Mouse (Mus musculus) hindbrain, embryonic 11.5 days (tissue): ENCODE results near the gene Ceacam18. TPM values are rescaled to one million over a fixed set of nuclear protein-coding genes. Genes with fewer than 3 reads are reported as not detected.

Experiments used
- ATAC-seq: fragments of 200-750 bp; cut with Nextera tagmentation; 2 replicates; pipeline ENCODE4 v1.8.0; 2017; ENCODE audit warnings: mild to moderate bottlenecking, moderate TSS enrichment, moderate library complexity; ENCODE audit not compliant: low FRiP score
- DNase-seq: peaks from one replicate; pipeline ENCODE4 v3.0.0-alpha.2; 2015; ENCODE audit warnings: low spot score
- H3K27ac ChIP-seq: fragments of 300-500 bp; sonication (generic); 2 replicates; pipeline ENCODE4 v1.5.1; 2014; ENCODE audit warnings: mild to moderate bottlenecking, low read depth, low read length
- H3K27me3 ChIP-seq: fragments of 300-500 bp; sonication (generic); 2 replicates; pipeline ENCODE4 v1.6.1; 2014; ENCODE audit warnings: mild to moderate bottlenecking, low read length, moderate library complexity, mixed read lengths; ENCODE audit not compliant: control insufficient read depth, insufficient read depth
- H3K36me3 ChIP-seq: fragments of 300-500 bp; sonication (generic); 2 replicates; pipeline ENCODE4 v1.6.1; 2014; ENCODE audit warnings: mild to moderate bottlenecking, low read length, moderate library complexity, mixed read lengths; ENCODE audit not compliant: control insufficient read depth, insufficient read depth
- H3K4me1 ChIP-seq: fragments of 300-500 bp; sonication (generic); replicated peaks from 2 replicates; pipeline ENCODE4 v1.6.1; 2014; ENCODE audit warnings: low read length, mixed read lengths; ENCODE audit not compliant: control insufficient read depth, insufficient read depth
- H3K4me2 ChIP-seq: fragments of 300-500 bp; sonication (generic); replicated peaks from 2 replicates; pipeline ENCODE4 v1.6.1; 2014; ENCODE audit warnings: mild to moderate bottlenecking, low read depth, low read length
- H3K4me3 ChIP-seq: fragments of 300-500 bp; sonication (generic); 2 replicates; pipeline ENCODE4 v1.5.1; 2014; ENCODE audit warnings: low read depth, low read length
- H3K9ac ChIP-seq: fragments of 300-500 bp; sonication (generic); 2 replicates; pipeline ENCODE4 v1.6.1; 2014; ENCODE audit warnings: low read depth, low read length
- H3K9me3 ChIP-seq: fragments of 300-500 bp; sonication (generic); 2 replicates; pipeline ENCODE4 v1.6.1; 2016; ENCODE audit warnings: low read length; ENCODE audit not compliant: control insufficient read depth
- WGBS: fragments of 180-500 bp; shearing (Covaris S2); extraction: QIAGEN DNeasy Blood & Tissue Kit; methylation state at CpG from one replicate; pipeline ENCODE4 v1.1.7; 2014; 5-methylcytosine and 5-hydroxymethylcytosine counted together
- polyA plus RNA-seq: library from polyadenylated mRNA; unstranded; fragments of >200 nt; fragmentation: Nextera tagmentation; extraction: Ambion mirVana; gene quantifications from 2 replicates; pipeline ENCODE4 v1.2.1, GENCODE M21; 2014

Ceacam18 gene
- polyA plus RNA-seq: not detected in 2 replicates

- Histone ChIP-seq H3K9ac (no peak within 1 kb of the TSS), H3K4me2 (no peak within 1 kb of the TSS), H3K4me1 (no peaks in the 10 kb centered on the region), H3K36me3 (no peaks in the 10 kb centered on the region), H3K9me3 (no peaks in the 10 kb centered on the region), H3K4me3 (no peak within 1 kb of the TSS), H3K27ac (no peak within 1 kb of the TSS), H3K27me3 (no peaks in the 10 kb centered on the region)
- ATAC-seq: no peak
- DNase-seq: no peak
- WGBS: 79% methylated on average over 6 of the region's 6 CpGs
Measured at GRCm38 (mm10) chr7:43634500-43634899, at the start of gene Ceacam18. Gene Ceacam18 (plus strand): TSS chr7:43634707.

DNA sequence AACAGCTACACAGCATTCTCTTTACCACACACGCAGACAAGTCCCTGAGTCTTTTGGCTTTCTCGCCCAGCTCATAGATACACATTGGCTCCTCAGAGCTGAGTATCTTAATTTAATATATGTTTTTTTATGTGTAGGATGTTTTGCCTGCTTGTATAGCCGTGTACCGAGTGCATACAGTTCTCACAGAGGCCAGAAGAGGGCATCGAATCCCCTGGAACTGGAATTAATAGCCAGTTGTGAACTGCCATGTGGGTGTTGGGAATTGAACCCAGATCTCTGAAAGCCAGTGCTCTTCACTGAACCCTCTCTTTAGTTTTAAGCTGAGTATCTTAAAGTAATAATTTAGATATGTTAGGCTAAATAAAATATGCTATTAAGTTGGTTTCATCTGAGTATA lies 49.7 kb upstream of the Ceacam18 start:
- H3K9ac ChIP-seq: no peak overlapping the region
- DNase-seq (no peak), ATAC-seq (no peak)
- 92% methylated on average over 5 of the region's 5 CpGs for WGBS
- H3K27ac ChIP-seq: no peak overlapping the region
- H3K27me3 ChIP-seq: no peaks in the 10 kb centered on the region
- peaks cover 11% of the 10 kb centered on the region for H3K36me3 ChIP-seq
- H3K4me2 ChIP-seq: no peak overlapping the region
- H3K4me1 ChIP-seq: peaks cover 4% of the 10 kb centered on the region; the same call in 1 of the 2 replicates
- no peak overlapping the region for H3K4me3 ChIP-seq
- H3K9me3 ChIP-seq: no peaks in the 10 kb centered on the region

- Histone ChIP-seq H3K9ac (no peak overlapping the region), H3K4me1 (no peaks in the 10 kb centered on the region), H3K27ac (no peak overlapping the region), H3K27me3 (no peaks in the 10 kb centered on the region), H3K4me2 (no peak overlapping the region), H3K9me3 (no peaks in the 10 kb centered on the region), H3K4me3 (no peak overlapping the region), H3K36me3 (no peaks in the 10 kb centered on the region)
- 48% methylated on average over 5 of the region's 5 CpGs for WGBS
- ATAC-seq (no peak), DNase-seq (no peak)
Measured at GRCm38 (mm10) chr7:43601884-43602283, 32.6 kb upstream of the Ceacam18 start.

- H3K4me3 ChIP-seq: peak within 1 kb of the TSS; percentile 39
Measured at GRCm38 (mm10) chr7:43606896-43607742, 27.4 kb upstream of the Ceacam18 start, which contains the start of gene Zfp819. Gene Zfp819 (plus strand): TSS chr7:43607169.

GRCm38 (mm10) chr7:43607743-43608287 lies 26.7 kb upstream of the Ceacam18 start:
- peak overlapping the region; percentile 39; the same call in 1 of the 2 replicates for H3K4me3 ChIP-seq
- H3K9me3 ChIP-seq: no peaks in the 10 kb centered on the region
- no peak overlapping the region for H3K9ac ChIP-seq
- 48% methylated on average over 5 of the region's 5 CpGs for WGBS
- H3K36me3 ChIP-seq: no peaks in the 10 kb centered on the region
- H3K4me1 ChIP-seq: no peaks in the 10 kb centered on the region
- no peaks in the 10 kb centered on the region for H3K27me3 ChIP-seq
- H3K27ac ChIP-seq: no peak overlapping the region
- DNase-seq: no peak
- no peak overlapping the region for H3K4me2 ChIP-seq
- 0 out of 2 replicates have a peak, but pooled peaks have one; percentile 32 for ATAC-seq

More at GRCm38 (mm10) chr7:43606896-43607742, 27.4 kb upstream of the Ceacam18 start, which contains the start of gene Zfp819:
- 15% methylated on average over 41 of the region's 41 CpGs for WGBS
- no peaks in the 10 kb centered on the region for H3K9me3 ChIP-seq
- H3K4me2 ChIP-seq: peak within 1 kb of the TSS; percentile 88
- H3K36me3 ChIP-seq: no peaks in the 10 kb centered on the region
- H3K27me3 ChIP-seq: no peaks in the 10 kb centered on the region
- peak within 1 kb of the TSS; percentile 45 for H3K9ac ChIP-seq
- ATAC-seq (peak; percentile 88), DNase-seq (peak; percentile 81)
- no peak within 1 kb of the TSS for H3K27ac ChIP-seq
- no peaks in the 10 kb centered on the region for H3K4me1 ChIP-seq

DNA sequence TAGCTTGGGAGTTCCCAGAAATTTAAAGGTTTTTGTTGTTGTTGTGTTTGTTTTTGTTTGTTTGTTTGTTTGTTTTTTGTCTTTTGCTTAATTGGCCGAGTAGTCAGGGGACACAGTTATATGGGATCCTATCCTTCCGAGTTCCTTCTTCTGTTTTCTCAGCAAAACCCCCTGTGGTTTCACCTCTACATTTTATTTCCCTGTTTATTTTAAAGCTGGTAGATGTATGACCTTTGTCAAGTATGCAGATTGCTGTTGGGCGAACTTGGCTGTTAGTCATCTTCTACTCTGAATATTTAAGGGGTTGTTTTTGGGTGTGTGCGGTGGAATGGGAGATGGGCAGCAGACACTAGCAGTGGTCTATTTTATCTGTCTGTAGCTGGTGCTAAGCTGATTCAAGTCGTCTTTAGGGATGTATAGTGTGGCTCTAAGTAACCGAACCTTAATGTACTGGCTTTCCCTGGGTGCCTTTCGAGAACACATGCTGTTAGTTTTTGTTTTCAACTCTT lies 26.1 kb upstream of the Ceacam18 start:
- ATAC-seq (no peak), DNase-seq (no peak)
- Histone ChIP-seq H3K9me3 (no peaks in the 10 kb centered on the region), H3K4me1 (no peaks in the 10 kb centered on the region), H3K9ac (no peak overlapping the region), H3K27me3 (no peaks in the 10 kb centered on the region), H3K36me3 (no peaks in the 10 kb centered on the region), H3K27ac (no peak overlapping the region), H3K4me3 (no peak overlapping the region), H3K4me2 (no peak overlapping the region)
- 82% methylated on average over 7 of the region's 7 CpGs for WGBS

- ATAC-seq: no peak
- H3K27ac ChIP-seq: no peak overlapping the region
- no peak for DNase-seq
- 87% methylated on average over 13 of the region's 14 CpGs for WGBS
- no peaks in the 10 kb centered on the region for H3K36me3 ChIP-seq
- H3K4me3 ChIP-seq: no peak overlapping the region
- no peaks in the 10 kb centered on the region for H3K27me3 ChIP-seq
- H3K9ac ChIP-seq: no peak overlapping the region
- H3K4me2 ChIP-seq: no peak overlapping the region
- H3K9me3 ChIP-seq: no peaks in the 10 kb centered on the region
- H3K4me1 ChIP-seq: no peaks in the 10 kb centered on the region
Measured at GRCm38 (mm10) chr7:43613816-43614551, 20.5 kb upstream of the Ceacam18 start.

DNA sequence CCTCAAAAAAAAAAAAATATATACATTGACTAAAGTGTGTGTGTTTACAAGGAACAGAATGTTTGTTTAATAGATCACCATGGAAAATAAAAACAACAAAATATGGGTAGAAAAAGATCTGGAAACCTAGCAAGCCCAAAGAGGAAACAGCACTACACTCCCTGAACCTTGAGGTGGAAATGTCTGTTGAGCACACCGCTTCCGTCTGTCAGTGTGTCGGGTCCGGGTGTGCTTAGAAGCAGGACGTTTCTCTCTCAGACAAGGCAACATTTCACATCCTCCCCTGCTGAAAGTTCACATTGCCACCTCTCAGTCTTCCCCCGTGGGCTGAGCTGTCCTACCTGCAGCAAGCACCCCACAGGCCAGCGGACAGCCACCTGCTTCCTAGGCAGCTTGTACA lies 11.6 kb upstream of the Ceacam18 start:
- no peaks in the 10 kb centered on the region for H3K9me3 ChIP-seq
- DNase-seq: no peak
- no peak overlapping the region for H3K4me3 ChIP-seq
- H3K27ac ChIP-seq: no peak overlapping the region
- no peaks in the 10 kb centered on the region for H3K36me3 ChIP-seq
- H3K4me2 ChIP-seq: no peak overlapping the region
- H3K9ac ChIP-seq: no peak overlapping the region
- H3K4me1 ChIP-seq: no peaks in the 10 kb centered on the region
- no peaks in the 10 kb centered on the region for H3K27me3 ChIP-seq
- 84% methylated on average over 7 of the region's 7 CpGs for WGBS
- ATAC-seq: no peak
